8 mouse cellular contexts compared by ENCODE assay signal in the genomic region with DNA sequence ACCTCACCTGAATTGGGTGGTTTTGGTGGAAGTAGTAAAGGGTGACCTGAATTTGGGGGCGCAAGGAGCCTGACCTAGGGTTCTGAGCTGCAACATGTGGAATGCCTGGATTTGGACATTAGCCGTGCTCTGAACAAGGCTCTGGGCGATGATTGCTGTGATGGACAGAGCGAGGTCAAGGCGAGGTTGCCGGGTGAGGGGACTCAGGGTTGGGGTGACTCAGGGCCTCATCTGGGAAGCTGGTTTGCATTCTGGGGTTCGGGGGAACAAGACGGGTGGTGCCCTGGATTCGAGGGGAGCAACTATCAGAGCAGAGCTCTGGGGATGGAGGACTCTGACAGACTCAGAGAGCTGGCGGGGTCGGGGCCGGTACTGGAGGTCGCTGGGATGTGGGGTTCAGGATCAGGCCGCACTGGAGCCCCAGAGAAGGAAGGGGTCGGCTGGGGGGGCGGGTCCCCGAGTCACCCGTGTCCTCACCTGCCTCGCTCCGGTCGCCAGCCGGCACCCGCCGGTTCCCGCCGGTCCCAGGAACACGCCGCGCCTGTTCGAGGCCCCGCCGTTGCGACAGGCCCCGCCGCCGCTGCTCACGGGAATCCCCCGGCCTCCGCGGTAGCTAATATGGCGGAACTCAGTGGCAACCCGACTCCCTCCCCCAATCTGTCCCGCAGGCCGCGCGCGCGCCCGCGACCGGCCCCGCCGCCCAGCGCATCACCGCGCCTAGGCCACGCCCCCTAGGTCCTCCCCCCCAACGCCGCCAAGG. TPM values are rescaled to one million over a fixed set of nuclear protein-coding genes. Genes with fewer than 3 reads are reported as not detected.
DNase-seq lines count a peak whose midpoint lies in the region; ATAC-seq and TF ChIP-seq lines count a peak whose summit lies in the region.

A gene (minus strand): TSS at position 724 of the 760 bp plus-strand sequence.

- no peak for TF ChIP-seq CTCF in kidney, postnatal 0 days (IDR thresholded peaks at IDR 0.05; ENCODE audit: low read depth)

- H3K9me3 ChIP-seq in kidney, postnatal 0 days (replicated peaks; ENCODE audit: low read length): no peaks in the 10 kb centered on the region
- no peaks in the 10 kb centered on the region for H3K9me3 ChIP-seq in hindbrain, embryonic 16.5 days (ENCODE audit: control insufficient read depth, low read length)

- peaks cover 12% of the 10 kb centered on the region for H3K4me1 ChIP-seq in kidney, postnatal 0 days (replicated peaks; ENCODE audit: insufficient read depth, low read length)
- peaks cover 20% of the 10 kb centered on the region for H3K4me1 ChIP-seq in hindbrain, embryonic 16.5 days (ENCODE audit: control insufficient read depth, insufficient read depth, low read depth, low read length)

- peaks cover 14% of the 10 kb centered on the region; the same call in 1 of the 2 replicates for H3K36me3 ChIP-seq in kidney, postnatal 0 days (ENCODE audit: insufficient read depth, low read length)
- H3K36me3 ChIP-seq in hindbrain, embryonic 16.5 days (ENCODE audit: control insufficient read depth, insufficient read depth, low read length): no peaks in the 10 kb centered on the region

- H3K4me2 ChIP-seq in kidney, postnatal 0 days (ENCODE audit: low read length): peak within 1 kb of the TSS; percentile 82
- H3K4me2 ChIP-seq in hindbrain, embryonic 16.5 days (ENCODE audit: low read length): peak within 1 kb of the TSS; percentile 87

- H3K4me3 ChIP-seq in kidney, postnatal 0 days (replicated peaks; ENCODE audit: low read depth, low read length): peak within 1 kb of the TSS; percentile 77
- H3K4me3 ChIP-seq in hindbrain, embryonic 16.5 days (ENCODE audit: low read length): peak within 1 kb of the TSS; percentile 57

- H3K27me3 ChIP-seq in kidney, postnatal 0 days (ENCODE audit: insufficient read depth, low read length): no peaks in the 10 kb centered on the region
- H3K27me3 ChIP-seq in hindbrain, embryonic 16.5 days (replicated peaks; ENCODE audit: control insufficient read depth, insufficient read depth, low read length): no peaks in the 10 kb centered on the region

- WGBS in kidney, postnatal 0 days: 2% methylated on average over 56 of the region's 59 CpGs
- WGBS in hindbrain, embryonic 16.5 days: under 1% methylated on average over 50 of the region's 59 CpGs

- H3K9ac ChIP-seq in kidney, postnatal 0 days (ENCODE audit: low read depth, low read length): peak within 1 kb of the TSS; percentile 82
- H3K9ac ChIP-seq in hindbrain, embryonic 16.5 days (ENCODE audit: low read depth, low read length): peak within 1 kb of the TSS; percentile 75

- peak within 1 kb of the TSS; percentile 65 for H3K27ac ChIP-seq in kidney, postnatal 0 days
- peak within 1 kb of the TSS; percentile 72 for H3K27ac ChIP-seq in hindbrain, embryonic 16.5 days (ENCODE audit: low read depth, low read length)

- peak; percentile 66; the same call in 1 of the 2 replicates for ATAC-seq in kidney, postnatal 0 days (replicated peaks; ENCODE audit: low FRiP score, low read depth)
- peak; percentile 32 for ATAC-seq in hindbrain, embryonic 16.5 days

- no peak for DNase-seq in kidney, postnatal 0 days (ENCODE audit: low spot score)
- DNase-seq in kidney, adult 18-20 months: no peak
- peak; percentile 70 for DNase-seq in adrenal gland, adult 2 months
- DNase-seq in gastrocnemius, adult 18-20 months (ENCODE audit: low spot score): no peak
- peak; percentile 28 for DNase-seq in lung, postnatal 36 days
- no peak for DNase-seq in urinary bladder, adult 18-20 months (ENCODE audit: low spot score in 2 of 2)
- DNase-seq in cerebellum, postnatal 10 days: no peak

RNA-seq across cellular contexts. Expression of the gene that starts here (rescaled TPM):
- polyA plus RNA-seq in kidney, postnatal 0 days (2015; fragmentation: Nextera tagmentation; extraction: Ambion mirVana): 67.5 and 70.6 TPM in 2 replicates
- 10 to 100 TPM; 40.7 to 45.0 TPM for total RNA-seq in adrenal gland, adult 2 months (2021)
- polyA plus RNA-seq in adrenal gland, adult 2 months (2012; rRNA removed): 95.6 and 103 TPM in 2 replicates
- total RNA-seq in gastrocnemius, adult 18-20 months (2021): 10 to 100 TPM; 15.3 to 15.4 TPM
- 149 and 156 TPM in 2 replicates for polyA plus RNA-seq in hindbrain, embryonic 16.5 days (2015; fragmentation: Nextera tagmentation; extraction: Ambion mirVana)

Comparison
In these comparisons a context has a peak if more than half of its experiments do, and no peak if none do; other contexts are left out.
1. DNase-seq: peak in adrenal gland, adult 2 months (single experiment) and lung, postnatal 36 days (single experiment); none in kidney, postnatal 0 days (single experiment), kidney, adult 18-20 months (single experiment), gastrocnemius, adult 18-20 months (single experiment), urinary bladder, adult 18-20 months (0 of 2) and cerebellum, postnatal 10 days (0 of 2).